Mouse (Mus musculus) lung, postnatal 0 days (tissue): ENCODE results near the gene Cyb5rl. TPM values are rescaled to one million over a fixed set of nuclear protein-coding genes. Genes with fewer than 3 reads are reported as not detected.
A peak's percentile ranks its signal among the peaks of the same experiment; 100 is the strongest.

Experiments
- ATAC-seq: fragments of 200-750 bp; cut with Nextera tagmentation; 2 replicates; pipeline ENCODE4 v1.8.0; 2017; ENCODE audit warnings: moderate library complexity
- DNase-seq: peaks from one replicate; pipeline ENCODE4 v3.0.0-alpha.2; 2016; ENCODE audit warnings: low spot score
- H3K27ac ChIP-seq: fragments of 300-500 bp; sonication (generic); 2 replicates; pipeline ENCODE4 v1.5.1; 2014; ENCODE audit warnings: antibody characterized with exemption, mild to moderate bottlenecking, low read length, mixed read lengths
- H3K27me3 ChIP-seq: fragments of 300-500 bp; sonication (generic); replicated peaks from 2 replicates; pipeline ENCODE4 v1.6.1; 2014; ENCODE audit warnings: low read length, mixed read lengths; ENCODE audit not compliant: insufficient read depth
- H3K36me3 ChIP-seq: fragments of 300-500 bp; sonication (generic); 2 replicates; pipeline ENCODE4 v1.6.1; 2014; ENCODE audit warnings: low read length, mixed read lengths; ENCODE audit not compliant: insufficient read depth
- H3K4me1 ChIP-seq: fragments of 300-500 bp; sonication (generic); 2 replicates; pipeline ENCODE4 v1.6.1; 2014; ENCODE audit warnings: antibody characterized with exemption, low read depth, low read length, mixed read lengths; ENCODE audit not compliant: insufficient read depth
- H3K4me2 ChIP-seq: fragments of 300-500 bp; sonication (generic); replicated peaks from 2 replicates; pipeline ENCODE4 v1.6.1; 2014; ENCODE audit warnings: low read depth, mild to moderate bottlenecking, low read length, moderate library complexity, mixed read lengths
- H3K4me3 ChIP-seq: fragments of 300-500 bp; sonication (generic); 2 replicates; pipeline ENCODE4 v1.5.1; 2014; ENCODE audit warnings: low read depth, low read length
- H3K9ac ChIP-seq: fragments of 300-500 bp; sonication (generic); replicated peaks from 2 replicates; pipeline ENCODE4 v1.6.1; 2014; ENCODE audit warnings: low read depth, mild to moderate bottlenecking
- H3K9me3 ChIP-seq: fragments of 300-500 bp; sonication (generic); 2 replicates; pipeline ENCODE4 v1.6.1; 2016; ENCODE audit warnings: low read length, mixed read lengths
- CTCF ChIP-seq: IDR thresholded peaks from 2 replicates; pipeline ENCODE4 v1.5.1; 2016; ENCODE audit warnings: antibody characterized with exemption, mild to moderate bottlenecking
- EP300 ChIP-seq: IDR thresholded peaks from 2 replicates; pipeline ENCODE4 v1.6.1; 2016; ENCODE audit warnings: antibody characterized with exemption, mild to moderate bottlenecking, control low read depth
- WGBS: fragments of 180-500 bp; shearing (Covaris S2); extraction: QIAGEN DNeasy Blood & Tissue Kit; methylation state at CpG from one replicate; pipeline ENCODE4 v1.1.7; 2014; 5-methylcytosine and 5-hydroxymethylcytosine counted together
- polyA plus RNA-seq: library from polyadenylated mRNA; unstranded; fragments of >200 nt; fragmentation: Nextera tagmentation; extraction: Ambion mirVana; gene quantifications from 2 replicates; pipeline ENCODE4 v1.2.1, GENCODE M21; 2015

Gene Cyb5rl
- 4.9 and 5.4 TPM in 2 replicates for polyA plus RNA-seq

GRCm38 (mm10) chr4:107066252-107067124 lies at the start of gene Cyb5rl, which contains the start of gene Mrpl37:
Cyb5rl (plus strand) TSS chr4:107066988.
Mrpl37 (minus strand) TSS chr4:107066868.
- Histone ChIP-seq H3K27ac (peak within 1 kb of the TSS; percentile 77), H3K9me3 (no peaks in the 10 kb centered on the region), H3K27me3 (no peaks in the 10 kb centered on the region), H3K4me1 (peaks cover 7% of the 10 kb centered on the region; the same call in 1 of the 2 replicates), H3K4me2 (peak within 1 kb of the TSS; percentile 96), H3K9ac (peak within 1 kb of the TSS; percentile 54), H3K36me3 (peaks cover 19% of the 10 kb centered on the region), H3K4me3 (peak within 1 kb of the TSS; percentile 61)
- peak; percentile 99 for DNase-seq
- TF ChIP-seq CTCF (peak; percentile 38), EP300 (no peak)
- ATAC-seq = peak; percentile 99
- under 1% methylated on average over 60 of the region's 60 CpGs for WGBS

DNA sequence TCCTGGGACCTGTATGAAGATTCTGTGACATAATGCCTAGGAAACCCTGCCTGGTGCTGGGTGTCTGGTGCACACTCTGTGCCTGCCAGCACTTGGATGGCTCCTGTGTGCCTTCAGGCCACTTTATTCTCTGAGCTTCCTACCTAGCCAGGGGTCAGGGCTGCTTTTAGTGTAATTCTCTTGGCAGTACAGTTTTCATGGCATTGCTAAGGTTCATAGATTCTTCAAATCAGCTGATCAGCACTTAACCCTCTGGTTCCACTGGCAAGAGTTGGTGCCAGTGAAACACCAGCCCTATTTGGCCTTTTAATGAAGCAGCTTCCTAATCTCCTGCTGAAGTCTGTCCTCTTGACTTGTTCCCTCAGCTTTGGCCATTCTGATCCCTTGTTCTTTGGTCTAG lies 49.5 kb upstream of the Cyb5rl start:
- ATAC-seq = no peak
- Histone ChIP-seq H3K27ac (no peak overlapping the region), H3K4me3 (no peak overlapping the region), H3K36me3 (no peaks in the 10 kb centered on the region), H3K4me2 (no peak overlapping the region), H3K27me3 (no peaks in the 10 kb centered on the region), H3K4me1 (no peaks in the 10 kb centered on the region), H3K9ac (no peak overlapping the region), H3K9me3 (no peaks in the 10 kb centered on the region)
- TF ChIP-seq CTCF = no peak
- no peak for TF ChIP-seq EP300
- no peak for DNase-seq

- H3K4me2 ChIP-seq = no peak overlapping the region
- H3K36me3 ChIP-seq = no peaks in the 10 kb centered on the region
- H3K9ac ChIP-seq = no peak overlapping the region
- H3K27ac ChIP-seq = no peak overlapping the region
- H3K9me3 ChIP-seq = no peaks in the 10 kb centered on the region
- ATAC-seq (0 out of 2 replicates have a peak, but pooled peaks have one; percentile 16), DNase-seq (no peak)
- no peak for TF ChIP-seq EP300
- no peak for TF ChIP-seq CTCF
- no peaks in the 10 kb centered on the region for H3K4me1 ChIP-seq
- H3K27me3 ChIP-seq = no peaks in the 10 kb centered on the region
- no peak overlapping the region for H3K4me3 ChIP-seq
- WGBS = 41% methylated on average over 3 of the region's 3 CpGs
These were observed 48.3 kb upstream of the Cyb5rl start for GRCm38 (mm10) chr4:107018521-107018920.

- no peak overlapping the region for H3K27ac ChIP-seq
- H3K4me3 ChIP-seq = no peak overlapping the region
- no peaks in the 10 kb centered on the region for H3K9me3 ChIP-seq
- ATAC-seq = no peak
- H3K27me3 ChIP-seq = no peaks in the 10 kb centered on the region
- TF ChIP-seq EP300 (no peak), CTCF (no peak)
- no peaks in the 10 kb centered on the region for H3K4me1 ChIP-seq
- H3K36me3 ChIP-seq = no peaks in the 10 kb centered on the region
- no peak overlapping the region for H3K4me2 ChIP-seq
- DNase-seq = no peak
- no peak overlapping the region for H3K9ac ChIP-seq
- WGBS = 42% methylated on average over 7 of the region's 7 CpGs
These were observed 47.8 kb upstream of the Cyb5rl start for GRCm38 (mm10) chr4:107019027-107019426.

DNA sequence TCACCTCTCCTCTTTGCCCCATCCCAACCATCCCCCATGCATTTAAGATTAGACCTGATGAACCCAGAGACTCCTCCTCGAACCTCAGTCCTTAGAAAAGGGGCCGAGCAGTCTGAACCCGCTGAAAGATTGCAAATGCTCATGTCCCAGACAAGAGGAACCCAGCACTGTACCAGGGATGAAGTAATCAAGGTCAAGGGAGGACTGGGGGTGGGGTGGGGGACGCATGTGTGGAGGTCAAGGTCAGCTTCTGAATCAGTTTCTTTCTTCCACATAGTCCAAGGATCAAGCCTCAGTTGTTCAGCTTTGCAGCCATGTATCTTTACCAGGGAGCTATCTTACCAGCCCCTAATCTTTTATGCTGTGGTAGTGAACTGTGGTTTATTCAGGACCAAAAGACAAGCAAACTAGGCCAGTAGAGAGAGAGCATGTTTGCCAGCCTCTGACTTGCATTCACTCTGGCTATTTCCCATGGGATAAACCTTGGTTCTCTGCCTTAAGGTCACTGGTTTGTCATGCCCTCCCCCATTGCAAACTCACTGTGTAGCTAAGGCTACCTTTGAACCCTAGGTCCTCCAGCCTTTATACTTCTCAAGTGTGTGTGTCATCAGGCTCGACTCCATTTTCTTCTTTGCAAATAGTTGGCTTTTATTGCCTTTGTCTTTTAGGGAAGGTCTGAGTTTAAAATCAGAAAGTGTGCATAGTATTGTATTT lies 46.3 kb upstream of the Cyb5rl start:
- H3K4me3 ChIP-seq = no peak overlapping the region
- no peak for TF ChIP-seq EP300
- no peak for TF ChIP-seq CTCF
- no peaks in the 10 kb centered on the region for H3K9me3 ChIP-seq
- H3K9ac ChIP-seq = no peak overlapping the region
- no peak overlapping the region for H3K27ac ChIP-seq
- 68% methylated on average over 5 of the region's 5 CpGs for WGBS
- no peak for ATAC-seq
- H3K27me3 ChIP-seq = no peaks in the 10 kb centered on the region
- H3K4me1 ChIP-seq = no peaks in the 10 kb centered on the region
- no peak overlapping the region for H3K4me2 ChIP-seq
- no peaks in the 10 kb centered on the region for H3K36me3 ChIP-seq
- no peak for DNase-seq

GRCm38 (mm10) chr4:107021464-107021863 lies 45.3 kb upstream of the Cyb5rl start:
- Histone ChIP-seq H3K36me3 (no peaks in the 10 kb centered on the region), H3K4me1 (no peaks in the 10 kb centered on the region), H3K9me3 (no peaks in the 10 kb centered on the region), H3K9ac (no peak overlapping the region), H3K27me3 (no peaks in the 10 kb centered on the region), H3K4me2 (no peak overlapping the region), H3K27ac (no peak overlapping the region), H3K4me3 (no peak overlapping the region)
- TF ChIP-seq EP300 (no peak), CTCF (no peak)
- WGBS = 64% methylated on average over 3 of the region's 3 CpGs
- DNase-seq (no peak), ATAC-seq (no peak)
